In the genomic region with DNA sequence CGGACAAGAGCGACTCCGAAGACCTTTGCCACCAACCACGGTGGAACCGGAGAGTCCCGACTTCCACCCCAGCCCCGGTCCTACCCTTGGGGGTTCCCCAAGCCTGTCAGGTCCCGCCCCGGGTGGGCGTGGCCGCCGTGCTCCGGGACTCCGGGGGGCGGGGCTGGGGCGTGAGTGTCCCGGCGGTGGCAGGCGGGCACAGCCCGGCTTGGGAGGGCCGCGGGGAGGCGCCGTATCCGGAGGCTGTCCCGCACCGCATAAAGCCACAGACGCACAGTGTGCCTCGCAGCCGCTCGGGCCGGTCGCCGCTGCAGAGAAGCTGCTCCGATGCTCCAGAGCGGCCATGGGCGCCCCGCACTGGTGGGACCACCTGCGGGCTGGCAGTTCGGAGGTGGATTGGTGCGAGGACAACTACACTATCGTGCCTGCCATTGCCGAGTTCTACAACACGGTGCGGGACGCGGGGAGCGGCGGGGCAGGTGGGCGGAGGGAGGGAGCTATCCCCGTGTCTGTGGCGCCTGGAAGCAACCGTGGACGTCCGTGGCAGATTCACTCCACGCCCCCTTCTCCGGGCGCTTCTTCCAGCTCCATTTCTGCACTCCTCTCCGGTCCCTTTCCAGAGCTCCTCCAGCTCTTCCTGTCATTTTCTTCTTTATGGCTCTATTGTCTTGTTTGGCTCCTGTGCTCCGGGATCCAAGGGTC, we compare ENCODE assay signal across 8 mouse cellular contexts. TPM values are rescaled to one million over a fixed set of nuclear protein-coding genes. Genes with fewer than 3 reads are reported as not detected.
DNase-seq lines count a peak whose midpoint lies in the region; ATAC-seq and TF ChIP-seq lines count a peak whose summit lies in the region.

A gene (plus strand): TSS at position 251 of the 702 bp plus-strand sequence.

- peak; percentile 95 for TF ChIP-seq POLR2A in heart, adult 2 months (IDR thresholded peaks at IDR 0.05; ENCODE audit: insufficient read depth, low read depth, low read length)
- peak; percentile 94 for TF ChIP-seq POLR2A in kidney, adult 2 months (IDR thresholded peaks at IDR 0.05; ENCODE audit: low read depth, low read length)

- H3K9me3 ChIP-seq in embryonic facial prominence, embryonic 13.5 days = no peaks in the 10 kb centered on the region
- no peaks in the 10 kb centered on the region for H3K9me3 ChIP-seq in limb, embryonic 11.5 days (ENCODE audit: control insufficient read depth, low read length)
- peaks cover 3% of the 10 kb centered on the region; the same call in 1 of the 2 replicates for H3K9me3 ChIP-seq in midbrain, embryonic 12.5 days

- H3K4me3 ChIP-seq in embryonic facial prominence, embryonic 13.5 days = peak within 1 kb of the TSS; percentile 68
- peak within 1 kb of the TSS; percentile 94 for H3K4me3 ChIP-seq in heart, adult 2 months
- H3K4me3 ChIP-seq in kidney, adult 2 months (ENCODE audit: insufficient read depth, low read depth, low read length) = peak within 1 kb of the TSS; percentile 99
- peak within 1 kb of the TSS; percentile 63 for H3K4me3 ChIP-seq in limb, embryonic 11.5 days (ENCODE audit: low read depth, low read length)
- peak within 1 kb of the TSS; percentile 71 for H3K4me3 ChIP-seq in midbrain, embryonic 12.5 days

- no peaks in the 10 kb centered on the region for H3K79me2 ChIP-seq in heart, adult 2 months (replicated peaks; ENCODE audit: control insufficient read depth, insufficient read depth, low read length)

- H3K4me1 ChIP-seq in embryonic facial prominence, embryonic 13.5 days = peaks cover 18% of the 10 kb centered on the region; the same call in 1 of the 2 replicates
- no peaks in the 10 kb centered on the region; the same call in 1 of the 2 replicates for H3K4me1 ChIP-seq in heart, adult 2 months (ENCODE audit: control insufficient read depth, insufficient read depth, low read length)
- H3K4me1 ChIP-seq in kidney, adult 2 months (ENCODE audit: control insufficient read depth, insufficient read depth, low read length) = no peaks in the 10 kb centered on the region
- no peaks in the 10 kb centered on the region for H3K4me1 ChIP-seq in limb, embryonic 11.5 days (ENCODE audit: control insufficient read depth, insufficient read depth, low read length)
- H3K4me1 ChIP-seq in midbrain, embryonic 12.5 days = peaks cover 9% of the 10 kb centered on the region; the same call in 1 of the 2 replicates

- peak within 1 kb of the TSS; percentile 72 for H3K9ac ChIP-seq in embryonic facial prominence, embryonic 13.5 days
- peak within 1 kb of the TSS; percentile 89 for H3K9ac ChIP-seq in heart, adult 2 months (ENCODE audit: low read depth, low read length)
- H3K9ac ChIP-seq in limb, embryonic 11.5 days (ENCODE audit: low read length) = peak within 1 kb of the TSS; percentile 59
- peak within 1 kb of the TSS; percentile 75 for H3K9ac ChIP-seq in midbrain, embryonic 12.5 days (replicated peaks)

- H3K36me3 ChIP-seq in embryonic facial prominence, embryonic 13.5 days = no peaks in the 10 kb centered on the region
- H3K36me3 ChIP-seq in heart, adult 2 months (ENCODE audit: control insufficient read depth, insufficient read depth, low read length) = no peaks in the 10 kb centered on the region
- no peaks in the 10 kb centered on the region for H3K36me3 ChIP-seq in kidney, adult 2 months (ENCODE audit: control insufficient read depth, insufficient read depth, low read length)
- no peaks in the 10 kb centered on the region for H3K36me3 ChIP-seq in limb, embryonic 11.5 days (ENCODE audit: control insufficient read depth, insufficient read depth, low read length)
- no peaks in the 10 kb centered on the region for H3K36me3 ChIP-seq in midbrain, embryonic 12.5 days

- intact Hi-C loops in heart, adult 2 months (cut with DNase I) = loop anchor here (1.0 kb wide), 2 partner anchors 11 to 17 kb away; a partner anchor contains a TSS

- H3K27ac ChIP-seq in embryonic facial prominence, embryonic 13.5 days = no peak within 1 kb of the TSS
- peak within 1 kb of the TSS; percentile 79 for H3K27ac ChIP-seq in heart, adult 2 months
- peak within 1 kb of the TSS; percentile 54 for H3K27ac ChIP-seq in kidney, adult 2 months (ENCODE audit: insufficient read depth, low read depth, low read length)
- H3K27ac ChIP-seq in limb, embryonic 11.5 days (replicated peaks; ENCODE audit: low read depth, low read length) = no peak within 1 kb of the TSS
- no peak within 1 kb of the TSS; the same call in 1 of the 2 replicates for H3K27ac ChIP-seq in midbrain, embryonic 12.5 days (replicated peaks)

- ATAC-seq in embryonic facial prominence, embryonic 13.5 days (ENCODE audit: insufficient number of reproducible peaks, insufficient read depth, low FRiP score, low TSS enrichment, low read depth) = peak; percentile 90
- peak; percentile 90 for ATAC-seq in limb, embryonic 11.5 days (ENCODE audit: insufficient number of reproducible peaks, low FRiP score, low TSS enrichment, low read depth)
- ATAC-seq in midbrain, embryonic 12.5 days (ENCODE audit: low FRiP score, low read depth) = peak; percentile 95

- under 1% methylated on average over 57 of the region's 60 CpGs for WGBS in embryonic facial prominence, embryonic 13.5 days
- WGBS in heart, adult 2 months = under 1% methylated on average over 58 of the region's 60 CpGs
- 1% methylated on average over 60 of the region's 60 CpGs for WGBS in kidney, adult 2 months
- under 1% methylated on average over 57 of the region's 60 CpGs for WGBS in limb, embryonic 11.5 days
- under 1% methylated on average over 51 of the region's 60 CpGs for WGBS in midbrain, embryonic 12.5 days

- TF ChIP-seq EP300 in heart, adult 2 months (IDR thresholded peaks at IDR 0.05; ENCODE audit: insufficient read depth, low read depth, low read length) = no peak

- peak; percentile 57 for TF ChIP-seq CTCF in heart, adult 2 months (IDR thresholded peaks at IDR 0.05)
- no peak for TF ChIP-seq CTCF in kidney, adult 2 months (conservative IDR thresholded peaks at IDR 0.05; ENCODE audit: insufficient read depth, insufficient read length, low read depth, low read length)

- H3K27me3 ChIP-seq in embryonic facial prominence, embryonic 13.5 days = peaks cover 27% of the 10 kb centered on the region
- H3K27me3 ChIP-seq in heart, adult 2 months (ENCODE audit: control insufficient read depth, insufficient read depth, low read length) = no peaks in the 10 kb centered on the region
- no peaks in the 10 kb centered on the region for H3K27me3 ChIP-seq in kidney, adult 2 months (replicated peaks; ENCODE audit: control insufficient read depth, insufficient read depth, low read length)
- no peaks in the 10 kb centered on the region for H3K27me3 ChIP-seq in limb, embryonic 11.5 days (ENCODE audit: control insufficient read depth, insufficient read depth, low read length)
- peaks cover 24% of the 10 kb centered on the region for H3K27me3 ChIP-seq in midbrain, embryonic 12.5 days

- peak; percentile 76 to 88 for DNase-seq in adrenal gland, postnatal 4 days (ENCODE audit: low spot score in 2 of 2)
- DNase-seq in heart, adult 2 months = peak; percentile 97
- DNase-seq in kidney, adult 2 months = peak; percentile 97
- peak; percentile 84 for DNase-seq in limb, embryonic 11.5 days (ENCODE audit: low spot score)
- peak; percentile 75 for DNase-seq in right cerebral cortex, postnatal 4 days
- peak; percentile 82 for DNase-seq in yolk sac, embryonic 10.5 days (ENCODE audit: low spot score)

- peak within 1 kb of the TSS; percentile 90 for H3K4me2 ChIP-seq in embryonic facial prominence, embryonic 13.5 days
- peak within 1 kb of the TSS; percentile 97 for H3K4me2 ChIP-seq in limb, embryonic 11.5 days (ENCODE audit: low read depth, severe bottlenecking)
- peak within 1 kb of the TSS; percentile 94 for H3K4me2 ChIP-seq in midbrain, embryonic 12.5 days (replicated peaks)

RNA-seq across cellular contexts. Expression of the gene that starts here (rescaled TPM):
- 10 to 100 TPM; 26.1 to 30.8 TPM for total RNA-seq in adrenal gland, postnatal 4 days (2021)
- 18.1 and 19.2 TPM in 2 replicates for polyA plus RNA-seq in embryonic facial prominence, embryonic 13.5 days (2015; fragmentation: Nextera tagmentation; extraction: Ambion mirVana)
- 10 to 100 TPM; 16.4 to 17.9 TPM for total RNA-seq in heart, adult 2 months (2021)
- polyA plus RNA-seq in heart, adult 2 months (2012; rRNA removed) = 25.6 and 32.7 TPM in 2 replicates
- polyA plus RNA-seq in kidney, adult 2 months (2012; rRNA removed) = 28.0 and 35.0 TPM in 2 replicates
- polyA plus RNA-seq in limb, embryonic 11.5 days (2014; fragmentation: Nextera tagmentation; extraction: Ambion mirVana) = 22.2 and 22.4 TPM in 2 replicates
- polyA plus RNA-seq in midbrain, embryonic 12.5 days (2016; fragmentation: Nextera tagmentation; extraction: Ambion mirVana) = 11.7 and 12.1 TPM in 2 replicates

Comparison
In these comparisons a context has a peak if more than half of its experiments do, and no peak if none do; other contexts are left out.
1. H3K27ac ChIP-seq: peak in heart, adult 2 months (single experiment) and kidney, adult 2 months (single experiment); none in embryonic facial prominence, embryonic 13.5 days (single experiment), limb, embryonic 11.5 days (single experiment) and midbrain, embryonic 12.5 days (single experiment).
2. Peak in every context shown above with its lines, with median percentiles within 50 percentile points of each other: DNase-seq, ATAC-seq, H3K4me2 ChIP-seq, H3K4me3 ChIP-seq and H3K9ac ChIP-seq.